Mouse (Mus musculus): ENCODE measurements around the gene Micu1. TPM values are rescaled to one million over a fixed set of nuclear protein-coding genes. Genes with fewer than 3 reads are reported as not detected.

The Micu1 gene
- polyA plus RNA-seq, 1 experiment from 2014 or later = 87.9 TPM

DNA sequence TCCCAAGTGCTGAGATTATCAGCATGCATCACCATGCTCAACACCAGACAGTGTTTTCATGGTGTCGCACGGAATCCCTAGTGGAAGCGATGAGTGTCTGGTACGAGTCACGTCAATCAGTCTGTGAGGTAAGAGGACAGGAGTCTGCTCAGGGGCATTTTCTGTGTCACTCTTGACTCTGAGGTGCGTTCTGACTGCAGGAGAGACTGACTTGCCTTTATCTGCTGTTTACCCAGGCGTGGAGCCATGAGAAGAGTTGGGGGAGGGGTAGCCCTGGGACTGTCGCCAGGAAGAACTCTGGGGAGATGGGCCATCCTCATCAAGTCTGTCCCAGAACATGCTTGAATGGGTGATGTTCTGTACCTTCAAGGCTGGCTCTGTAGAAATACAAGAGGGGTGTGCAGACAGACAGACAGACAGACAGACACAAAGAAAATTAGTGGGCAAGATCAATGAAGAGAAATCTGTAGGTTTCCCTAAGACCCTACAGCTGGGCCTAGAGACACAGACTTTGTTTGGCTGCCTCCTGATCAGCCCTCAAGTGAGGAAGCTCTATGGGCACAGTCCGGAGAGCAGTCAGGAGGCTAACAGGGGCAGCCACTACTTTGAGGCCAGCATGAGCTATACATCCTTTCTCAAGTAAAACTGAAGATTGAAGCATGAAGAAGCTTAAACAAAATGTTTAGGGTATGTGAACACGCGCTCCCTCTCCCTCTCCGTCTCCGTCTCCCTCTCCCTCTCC, 97.2 kb downstream of the Micu1 start:
- Histone ChIP-seq H3K9me3 (no peaks in the 10 kb centered on the region), H3K27ac (replicated peaks) (0 out of 2 replicates have a peak overlapping the region, but pooled peaks have one; percentile 38), H3K4me2 (no peak overlapping the region), H3K4me1 (replicated peaks) (peaks cover 18% of the 10 kb centered on the region), H3K9ac (no peak overlapping the region), H3K4me3 (no peak overlapping the region), H3K36me3 (no peaks in the 10 kb centered on the region), H3K27me3 (no peaks in the 10 kb centered on the region)
- 0 out of 2 replicates have a peak, but pooled peaks have one; percentile 22 for ATAC-seq (ENCODE audit: low read depth)
- WGBS = 56% methylated on average over 13 of the region's 13 CpGs

DNA sequence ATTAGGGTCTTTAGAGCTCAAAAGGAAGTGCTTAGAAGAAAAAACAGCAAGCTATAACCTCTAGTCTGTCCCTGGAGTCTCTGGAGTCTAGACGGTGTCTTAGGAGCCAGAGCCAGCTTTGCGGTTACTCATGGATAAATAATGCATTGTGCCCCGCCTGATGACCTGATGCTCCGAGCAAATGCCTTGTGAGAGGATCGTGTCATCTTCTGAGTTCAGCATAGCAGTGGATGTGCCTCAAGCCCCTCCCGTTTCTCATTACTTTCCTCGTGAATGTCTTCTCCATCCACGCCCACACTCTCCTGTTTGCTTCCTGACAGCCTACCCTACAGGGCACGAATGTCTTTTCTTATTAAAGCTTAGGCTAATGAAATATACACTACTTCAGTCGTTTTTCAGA, 97.9 kb downstream of the Micu1 start:
- 32% methylated on average over 10 of the region's 10 CpGs for WGBS
- Histone ChIP-seq H3K36me3 (0 out of 2 replicates have a peak, but pooled peaks cover 1% of the 10 kb centered on the region), H3K4me2 (no peak overlapping the region), H3K9ac (no peak overlapping the region), H3K4me1 (replicated peaks) (peaks cover 18% of the 10 kb centered on the region), H3K27ac (replicated peaks) (peak overlapping the region; percentile 19; the same call in 1 of the 2 replicates), H3K9me3 (no peaks in the 10 kb centered on the region), H3K27me3 (no peaks in the 10 kb centered on the region), H3K4me3 (no peak overlapping the region)
- ATAC-seq (ENCODE audit: low read depth) = peak; percentile 33; the same call in 1 of the 2 replicates

DNA sequence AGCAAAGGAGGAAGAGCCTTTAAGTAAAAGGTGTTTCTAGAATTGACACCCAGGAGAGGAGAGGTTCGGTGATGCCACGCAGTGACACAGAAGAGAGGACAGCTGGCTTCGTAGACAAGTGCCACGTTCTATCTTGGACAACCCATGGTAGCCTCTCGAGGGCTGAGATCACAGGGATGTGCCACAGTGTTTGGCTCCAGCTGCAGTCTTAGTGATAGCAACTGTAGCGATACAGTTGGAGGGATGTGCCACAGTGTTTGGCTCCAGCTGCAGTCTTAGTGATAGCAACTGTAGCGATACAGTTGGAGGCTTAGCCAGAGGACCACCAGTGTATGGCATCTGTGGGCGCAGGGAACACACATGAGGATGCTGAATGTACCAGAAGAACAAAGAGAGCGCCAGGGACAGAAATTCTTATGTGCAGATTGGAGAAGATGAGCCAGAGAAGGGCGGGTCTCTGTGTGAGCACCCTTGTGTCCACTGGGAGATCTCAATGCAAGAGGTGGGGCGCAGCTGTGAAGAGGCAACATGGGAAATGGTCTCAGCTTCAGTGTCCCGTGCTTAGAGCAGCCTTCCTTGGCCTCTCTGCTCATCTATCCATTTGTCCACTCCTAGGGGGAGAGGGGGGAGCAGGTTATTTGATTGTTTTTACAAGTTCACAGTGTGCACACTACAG, 98.7 kb downstream of the Micu1 start:
- WGBS = 87% methylated on average over 12 of the region's 12 CpGs
- no peak overlapping the region for H3K4me2 ChIP-seq
- H3K27ac ChIP-seq (replicated peaks) = 0 out of 2 replicates have a peak overlapping the region, but pooled peaks have one; percentile 19
- no peaks in the 10 kb centered on the region for H3K9me3 ChIP-seq
- no peak overlapping the region for H3K4me3 ChIP-seq
- 0 out of 2 replicates have a peak, but pooled peaks cover 6% of the 10 kb centered on the region for H3K36me3 ChIP-seq
- H3K9ac ChIP-seq = no peak overlapping the region
- H3K4me1 ChIP-seq (replicated peaks) = peaks cover 18% of the 10 kb centered on the region
- H3K27me3 ChIP-seq = no peaks in the 10 kb centered on the region
- 0 out of 2 replicates have a peak, but pooled peaks have one; percentile 22 for ATAC-seq (ENCODE audit: low read depth)

DNA sequence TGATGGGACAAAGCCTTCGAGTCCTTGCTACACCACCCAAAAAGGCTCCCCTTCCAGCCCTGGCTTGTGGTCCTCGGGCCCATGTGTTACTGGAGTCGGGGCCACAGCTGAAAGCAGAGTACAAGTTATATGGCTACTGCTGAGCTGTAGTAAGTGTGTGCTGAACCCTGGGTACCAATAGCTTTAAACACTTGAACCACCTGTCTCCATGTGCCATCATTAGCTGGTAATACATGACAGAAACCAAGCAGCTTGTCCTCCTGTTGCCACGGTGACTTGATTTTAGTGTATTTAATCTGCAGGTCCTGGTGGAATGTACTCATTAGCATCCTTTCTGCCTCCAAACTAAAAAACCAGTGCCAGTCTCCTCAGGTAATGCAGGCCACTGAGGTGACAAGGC, 106.4 kb downstream of the Micu1 start:
- 0 out of 2 replicates have a peak, but pooled peaks cover 6% of the 10 kb centered on the region for H3K36me3 ChIP-seq
- H3K27me3 ChIP-seq = no peaks in the 10 kb centered on the region
- no peak overlapping the region for H3K27ac ChIP-seq (replicated peaks)
- no peak overlapping the region for H3K4me3 ChIP-seq
- H3K9ac ChIP-seq = no peak overlapping the region
- no peaks in the 10 kb centered on the region for H3K9me3 ChIP-seq
- H3K4me1 ChIP-seq (replicated peaks) = peaks cover 24% of the 10 kb centered on the region
- 84% methylated on average over 4 of the region's 4 CpGs for WGBS
- no peak overlapping the region for H3K4me2 ChIP-seq
- ATAC-seq (ENCODE audit: low read depth) = no peak

DNA sequence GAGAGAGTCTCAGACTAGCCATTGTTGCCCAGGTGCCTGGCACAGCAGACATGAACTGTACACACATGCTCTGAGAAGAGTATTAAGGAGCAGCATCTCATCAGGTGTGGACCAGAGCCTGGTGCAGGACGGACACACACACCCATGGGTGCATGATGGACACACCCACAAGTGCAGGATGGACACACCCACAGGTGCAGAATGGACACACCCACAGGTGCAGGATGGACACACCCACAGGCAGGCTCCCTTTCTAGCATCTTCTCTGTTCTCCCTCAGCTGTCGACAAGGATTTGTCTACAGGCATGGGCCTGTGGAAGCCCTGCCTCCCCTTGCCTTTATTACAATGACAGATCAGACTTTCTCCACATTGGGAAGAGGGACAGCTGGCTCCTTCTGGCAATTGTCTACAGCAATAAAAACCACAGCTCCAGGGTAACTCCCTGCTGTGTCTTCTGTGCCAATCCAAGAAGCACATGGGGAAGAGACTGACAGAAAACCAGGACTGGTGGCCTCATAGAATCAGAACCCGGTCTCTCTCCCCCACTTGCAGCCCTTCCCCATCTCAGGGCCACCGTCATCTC, 107.8 kb downstream of the Micu1 start:
- Histone ChIP-seq H3K9ac (no peak overlapping the region), H3K27ac (replicated peaks) (no peak overlapping the region), H3K4me1 (replicated peaks) (peaks cover 24% of the 10 kb centered on the region), H3K4me3 (no peak overlapping the region), H3K27me3 (no peaks in the 10 kb centered on the region), H3K36me3 (0 out of 2 replicates have a peak, but pooled peaks cover 5% of the 10 kb centered on the region), H3K4me2 (no peak overlapping the region), H3K9me3 (no peaks in the 10 kb centered on the region)
- WGBS = 59% methylated on average over 4 of the region's 4 CpGs
- ATAC-seq (ENCODE audit: low read depth) = no peak

DNA sequence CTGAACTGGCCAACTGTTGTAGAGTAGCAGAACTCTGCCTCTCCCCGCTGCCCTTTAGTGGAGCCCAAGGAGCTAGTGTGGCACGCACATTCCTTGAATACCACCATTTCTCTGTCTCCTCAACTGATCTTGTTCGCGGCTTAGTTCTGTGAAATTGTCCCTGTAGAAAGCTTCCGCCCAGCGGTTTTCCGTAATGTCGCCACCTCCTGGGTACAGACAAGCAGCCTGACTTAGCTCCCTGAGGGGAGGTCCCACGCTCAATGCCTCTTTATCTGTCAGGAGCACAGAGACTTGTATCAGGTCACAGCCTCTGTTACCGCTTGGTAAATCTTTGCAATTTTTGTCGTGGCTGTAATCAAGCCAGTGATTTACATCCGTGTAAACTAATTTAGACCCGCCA, 110.7 kb downstream of the Micu1 start:
- WGBS = 14% methylated on average over 13 of the region's 13 CpGs

DNA sequence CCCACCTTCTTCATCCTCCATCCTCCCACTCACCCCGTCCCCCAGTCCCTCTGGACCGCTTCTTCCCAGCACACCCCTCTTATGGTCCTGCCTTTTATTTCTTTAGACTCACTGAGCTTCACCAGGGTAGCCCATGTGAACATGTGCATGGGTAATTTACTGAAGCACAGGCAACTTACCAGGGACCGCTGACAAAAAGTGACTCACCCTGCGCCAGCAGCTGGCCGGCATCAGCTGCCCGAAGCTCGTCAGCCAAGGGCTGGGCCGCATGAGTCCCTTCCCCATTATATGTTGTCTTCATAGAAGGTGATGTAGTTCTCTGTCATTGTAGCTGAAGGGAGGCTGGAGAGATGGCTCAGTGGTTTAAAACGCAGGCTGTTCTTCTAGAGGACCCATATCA, 111.5 kb downstream of the Micu1 start:
- H3K4me2 ChIP-seq = no peak overlapping the region
- H3K4me3 ChIP-seq = no peak overlapping the region
- H3K36me3 ChIP-seq = no peaks in the 10 kb centered on the region
- ATAC-seq (ENCODE audit: low read depth) = no peak
- H3K9me3 ChIP-seq = no peaks in the 10 kb centered on the region
- H3K9ac ChIP-seq = no peak overlapping the region
- 87% methylated on average over 9 of the region's 9 CpGs for WGBS
- peaks cover 18% of the 10 kb centered on the region for H3K4me1 ChIP-seq (replicated peaks)
- H3K27ac ChIP-seq (replicated peaks) = no peak overlapping the region
- H3K27me3 ChIP-seq = no peaks in the 10 kb centered on the region

More for the DNA sequence above, 110.7 kb downstream of the Micu1 start:
- H3K27ac ChIP-seq (replicated peaks) = no peak overlapping the region
- H3K4me1 ChIP-seq (replicated peaks) = peaks cover 27% of the 10 kb centered on the region
- H3K36me3 ChIP-seq = no peaks in the 10 kb centered on the region
- 0 out of 2 replicates have a peak, but pooled peaks have one; percentile 30 for ATAC-seq (ENCODE audit: low read depth)
- 0 out of 2 replicates have a peak overlapping the region, but pooled peaks have one; percentile 38 for H3K9ac ChIP-seq
- no peaks in the 10 kb centered on the region for H3K9me3 ChIP-seq
- no peaks in the 10 kb centered on the region for H3K27me3 ChIP-seq
- no peak overlapping the region for H3K4me3 ChIP-seq
- H3K4me2 ChIP-seq = 0 out of 2 replicates have a peak overlapping the region, but pooled peaks have one; percentile 1

DNA sequence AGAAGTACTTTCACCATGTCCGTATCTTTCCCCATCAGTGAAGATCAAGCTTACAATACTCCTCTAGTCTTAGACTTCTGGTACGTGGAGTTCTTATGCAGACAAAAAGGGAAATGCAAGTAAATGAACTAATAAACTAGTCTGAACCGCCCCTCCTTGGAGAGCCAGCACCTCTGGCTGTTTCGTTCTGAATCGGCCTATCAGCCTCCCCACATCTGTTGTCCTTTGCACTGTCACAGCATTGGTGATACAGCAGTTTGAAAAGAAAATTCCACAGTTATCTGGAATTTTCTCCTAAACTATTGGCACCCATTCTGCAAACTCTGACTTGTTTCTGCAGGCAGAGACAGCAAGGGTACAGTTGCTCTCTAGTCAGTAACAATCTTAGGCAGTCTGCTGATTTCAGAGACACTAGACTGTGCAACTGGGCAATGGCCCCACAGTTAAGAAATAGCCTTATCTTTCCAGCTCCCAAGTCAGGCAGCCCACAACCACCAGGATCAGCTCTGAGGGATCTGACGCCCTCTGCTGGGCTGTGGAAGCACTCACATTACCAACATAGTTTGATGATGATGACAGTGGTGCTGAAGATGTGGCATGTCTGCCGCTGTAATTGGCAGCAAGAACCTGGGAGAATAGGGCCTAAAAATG, 112.4 kb downstream of the Micu1 start:
- WGBS = 74% methylated on average over 7 of the region's 7 CpGs
- no peaks in the 10 kb centered on the region for H3K27me3 ChIP-seq
- no peak overlapping the region for H3K4me2 ChIP-seq
- H3K9ac ChIP-seq = no peak overlapping the region
- no peak for ATAC-seq (ENCODE audit: low read depth)
- H3K27ac ChIP-seq (replicated peaks) = no peak overlapping the region
- H3K36me3 ChIP-seq = no peaks in the 10 kb centered on the region
- peaks cover 14% of the 10 kb centered on the region for H3K4me1 ChIP-seq (replicated peaks)
- H3K9me3 ChIP-seq = no peaks in the 10 kb centered on the region
- no peak overlapping the region for H3K4me3 ChIP-seq

DNA sequence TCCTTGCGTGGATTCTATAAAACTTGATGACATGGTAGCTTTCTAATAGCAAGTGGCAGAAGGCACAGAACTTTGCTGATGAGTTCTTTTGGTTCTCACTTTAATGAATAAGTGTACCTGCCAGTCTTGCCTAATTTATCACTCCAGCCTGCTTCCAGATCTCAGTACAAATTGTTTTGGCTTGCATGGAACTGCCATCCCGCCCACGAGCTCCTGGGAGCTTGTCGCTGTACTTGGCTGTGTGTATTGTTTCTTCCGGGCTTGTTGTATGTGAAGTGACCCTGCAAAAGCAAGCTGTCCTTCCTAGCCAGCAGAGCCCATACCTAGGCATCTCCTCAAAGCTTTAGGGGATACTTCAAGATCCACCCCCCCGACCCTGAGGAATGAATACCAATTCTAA, 114.3 kb downstream of the Micu1 start:
- 71% methylated on average over 6 of the region's 6 CpGs for WGBS
- ATAC-seq (ENCODE audit: low read depth) = no peak
- Histone ChIP-seq H3K9ac (no peak overlapping the region), H3K27ac (replicated peaks) (no peak overlapping the region), H3K36me3 (no peaks in the 10 kb centered on the region), H3K9me3 (no peaks in the 10 kb centered on the region), H3K4me3 (no peak overlapping the region), H3K4me1 (replicated peaks) (peaks cover 14% of the 10 kb centered on the region), H3K4me2 (no peak overlapping the region), H3K27me3 (no peaks in the 10 kb centered on the region)

DNA sequence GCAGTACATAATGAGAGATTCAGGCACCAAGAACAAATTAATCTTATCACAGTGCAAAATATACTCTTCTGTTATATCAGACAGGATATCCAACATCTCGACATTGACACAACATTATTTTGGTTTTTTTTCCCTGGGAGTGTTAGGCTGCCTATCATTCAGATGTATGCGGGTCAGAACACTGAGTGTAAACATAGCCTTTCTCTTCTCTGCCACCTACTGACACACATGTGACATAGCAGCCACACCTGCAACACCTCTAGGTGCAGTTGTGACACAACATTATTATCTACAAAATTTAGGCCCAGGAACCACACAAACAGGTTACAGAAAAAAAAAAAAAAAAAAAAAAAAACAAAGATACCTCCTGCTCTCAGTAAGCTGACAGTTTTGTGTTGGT, 115.3 kb downstream of the Micu1 start:
- H3K4me3 ChIP-seq = no peak overlapping the region
- no peaks in the 10 kb centered on the region for H3K27me3 ChIP-seq
- 52% methylated on average over 2 of the region's 2 CpGs for WGBS
- no peak; the same call in 1 of the 2 replicates for ATAC-seq (ENCODE audit: low read depth)
- no peak overlapping the region for H3K27ac ChIP-seq (replicated peaks)
- H3K9ac ChIP-seq = no peak overlapping the region
- H3K4me1 ChIP-seq (replicated peaks) = peaks cover 13% of the 10 kb centered on the region
- no peaks in the 10 kb centered on the region for H3K9me3 ChIP-seq
- H3K4me2 ChIP-seq = no peak overlapping the region
- H3K36me3 ChIP-seq = no peaks in the 10 kb centered on the region

DNA sequence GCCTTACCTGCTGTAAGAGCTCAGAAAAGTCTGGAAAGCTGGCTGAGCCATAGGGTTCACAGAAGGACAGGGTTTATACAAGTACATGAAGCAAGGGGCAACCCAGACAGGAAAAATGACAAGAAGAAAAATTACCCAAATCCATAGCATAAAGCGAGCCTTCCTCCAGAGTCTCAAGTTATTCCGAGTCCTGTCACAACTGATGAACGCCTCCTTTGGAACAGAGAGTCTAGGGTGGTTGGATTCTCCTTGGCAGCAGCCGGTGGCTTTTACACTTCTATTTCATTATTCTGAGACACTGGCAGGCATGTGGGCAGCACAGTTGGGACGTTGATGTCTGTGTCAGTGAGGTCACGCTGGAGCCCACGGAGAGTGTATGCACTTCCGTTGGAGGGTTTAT, 115.7 kb downstream of the Micu1 start:
- no peak overlapping the region for H3K4me3 ChIP-seq
- H3K36me3 ChIP-seq = no peaks in the 10 kb centered on the region
- peaks cover 8% of the 10 kb centered on the region for H3K4me1 ChIP-seq (replicated peaks)
- no peak overlapping the region for H3K9ac ChIP-seq
- WGBS = 83% methylated on average over 8 of the region's 8 CpGs
- no peak overlapping the region for H3K27ac ChIP-seq (replicated peaks)
- ATAC-seq (ENCODE audit: low read depth) = no peak
- H3K4me2 ChIP-seq = no peak overlapping the region
- H3K9me3 ChIP-seq = no peaks in the 10 kb centered on the region
- H3K27me3 ChIP-seq = no peaks in the 10 kb centered on the region

Measured in neural tube, embryonic 13.5 days (tissue).